Mouse (Mus musculus): ENCODE results near the gene Gfod2.

DNA sequence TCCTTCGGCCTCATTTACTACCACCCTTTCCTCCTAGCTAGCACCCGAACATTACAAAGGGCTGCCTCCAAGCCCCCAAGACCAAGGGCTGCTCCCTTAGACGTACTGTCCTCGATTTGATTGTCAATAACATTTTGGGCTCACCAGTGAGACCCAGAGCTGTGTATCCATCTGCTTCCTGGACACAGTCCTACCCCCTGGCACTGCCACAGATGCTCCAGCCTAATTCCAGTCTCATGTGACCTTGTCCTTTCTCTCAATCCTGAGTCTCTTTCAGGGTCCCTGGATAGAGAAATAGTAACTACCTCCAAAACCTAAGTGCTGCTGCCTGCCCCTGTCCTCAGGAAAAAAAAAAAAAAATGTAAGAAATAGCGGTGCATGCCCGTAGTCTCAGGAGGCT is 53.5 kb downstream of the Gfod2 start:
- no peak for TF ChIP-seq TCF12 (IDR thresholded peaks at IDR 0.05; ENCODE audit: low read depth, low read length)
- no peak for TF ChIP-seq UBTF (IDR thresholded peaks at IDR 0.05; ENCODE audit: borderline replicate concordance, insufficient read depth, low read depth, low read length)
- TF ChIP-seq POLR2A (IDR thresholded peaks at IDR 0.05; ENCODE audit: control insufficient read depth in 1 of 2, insufficient read depth in 1 of 2, low read depth in 1 of 2, low read length in 2 of 2, poor library complexity in 1 of 2) = no peak
- no peak for TF ChIP-seq CTCF (IDR thresholded peaks at IDR 0.05 in 2 of 3, conservative IDR thresholded peaks at IDR 0.05 in 1 of 3; ENCODE audit: control insufficient read depth in 1 of 3, insufficient read depth in 1 of 3, low read depth in 2 of 3, low read length in 3 of 3, poor library complexity in 1 of 3, severe bottlenecking in 1 of 3)
